Mouse (Mus musculus): Measurements from ENCODE around the gene Wdr73. TPM values are rescaled to one million over a fixed set of nuclear protein-coding genes. Genes with fewer than 3 reads are reported as not detected.

Wdr73 gene
- polyA plus RNA-seq, 1 experiment from 2014 or later, result 16.8 TPM

GRCm38 (mm10) chr7:80901541-80902274 is 639 bp upstream of the Wdr73 start:
- ATAC-seq (ENCODE audit: low FRiP score, low TSS enrichment), result no peak; the same call in 1 of the 2 replicates
- no peak for DNase-seq (ENCODE audit: low spot score)

GRCm38 (mm10) chr7:80897721-80898120 is 3.3 kb downstream of the Wdr73 start:
- no peak for ATAC-seq (ENCODE audit: low FRiP score, low TSS enrichment)
- Histone ChIP-seq H3K4me2 (replicated peaks; ENCODE audit: low read depth) (no peak overlapping the region), H3K27ac (replicated peaks) (no peak overlapping the region), H3K9me3 (ENCODE audit: control insufficient read depth, low read length) (no peaks in the 10 kb centered on the region), H3K36me3 (ENCODE audit: control insufficient read depth, insufficient read depth, low read length) (peaks cover 15% of the 10 kb centered on the region), H3K9ac (ENCODE audit: low read length) (no peak overlapping the region), H3K4me1 (replicated peaks; ENCODE audit: control insufficient read depth, insufficient read depth) (0 out of 2 replicates have a peak, but pooled peaks cover 3% of the 10 kb centered on the region), H3K27me3 (ENCODE audit: control insufficient read depth, insufficient read depth, low read length) (no peaks in the 10 kb centered on the region), H3K4me3 (ENCODE audit: low read depth, low read length) (no peak overlapping the region)
- no peak for DNase-seq (ENCODE audit: low spot score)
- 84% methylated on average over 4 of the region's 4 CpGs for WGBS
- TF ChIP-seq CTCF (IDR thresholded peaks at IDR 0.05; ENCODE audit: low read depth), result no peak
- TF ChIP-seq EP300 (optimal IDR thresholded peaks at IDR 0.05), result no peak

More at GRCm38 (mm10) chr7:80901541-80902274, 639 bp upstream of the Wdr73 start:
- Histone ChIP-seq H3K4me2 (replicated peaks; ENCODE audit: low read depth) (peak overlapping the region; percentile 80), H3K9ac (ENCODE audit: low read length) (peak overlapping the region; percentile 70), H3K4me3 (ENCODE audit: low read depth, low read length) (peak overlapping the region; percentile 69), H3K36me3 (ENCODE audit: control insufficient read depth, insufficient read depth, low read length) (no peaks in the 10 kb centered on the region), H3K4me1 (replicated peaks; ENCODE audit: control insufficient read depth, insufficient read depth) (0 out of 2 replicates have a peak, but pooled peaks cover 3% of the 10 kb centered on the region), H3K9me3 (ENCODE audit: control insufficient read depth, low read length) (no peaks in the 10 kb centered on the region), H3K27ac (replicated peaks) (peak overlapping the region; percentile 85), H3K27me3 (ENCODE audit: control insufficient read depth, insufficient read depth, low read length) (no peaks in the 10 kb centered on the region)
- TF ChIP-seq EP300 (optimal IDR thresholded peaks at IDR 0.05), result no peak
- TF ChIP-seq CTCF (IDR thresholded peaks at IDR 0.05; ENCODE audit: low read depth), result no peak
- WGBS, result 22% methylated on average over 15 of the region's 15 CpGs

- H3K9me3 ChIP-seq (ENCODE audit: control insufficient read depth, low read length), result no peaks in the 10 kb centered on the region
- ATAC-seq (ENCODE audit: low FRiP score, low TSS enrichment), result no peak
- H3K27ac ChIP-seq (replicated peaks), result no peak overlapping the region
- H3K4me3 ChIP-seq (ENCODE audit: low read depth, low read length), result no peak overlapping the region
- 0 out of 2 replicates have a peak, but pooled peaks cover 3% of the 10 kb centered on the region for H3K4me1 ChIP-seq (replicated peaks; ENCODE audit: control insufficient read depth, insufficient read depth)
- H3K27me3 ChIP-seq (ENCODE audit: control insufficient read depth, insufficient read depth, low read length), result no peaks in the 10 kb centered on the region
- no peak overlapping the region for H3K9ac ChIP-seq (ENCODE audit: low read length)
- H3K36me3 ChIP-seq (ENCODE audit: control insufficient read depth, insufficient read depth, low read length), result peaks cover 20% of the 10 kb centered on the region
- no peak overlapping the region for H3K4me2 ChIP-seq (replicated peaks; ENCODE audit: low read depth)
- DNase-seq (ENCODE audit: low spot score), result no peak
- 92% methylated on average over 7 of the region's 7 CpGs for WGBS
- TF ChIP-seq CTCF (IDR thresholded peaks at IDR 0.05; ENCODE audit: low read depth), result no peak
- TF ChIP-seq EP300 (optimal IDR thresholded peaks at IDR 0.05), result no peak
Observed at GRCm38 (mm10) chr7:80897134-80897533, 3.9 kb downstream of the Wdr73 start.

- H3K4me2 ChIP-seq (replicated peaks; ENCODE audit: low read depth), result no peak overlapping the region
- no peak overlapping the region for H3K4me3 ChIP-seq (ENCODE audit: low read depth, low read length)
- H3K36me3 ChIP-seq (ENCODE audit: control insufficient read depth, insufficient read depth, low read length), result peaks cover 25% of the 10 kb centered on the region
- TF ChIP-seq CTCF (IDR thresholded peaks at IDR 0.05; ENCODE audit: low read depth) (no peak), EP300 (optimal IDR thresholded peaks at IDR 0.05) (no peak)
- H3K27ac ChIP-seq (replicated peaks), result no peak overlapping the region
- H3K9me3 ChIP-seq (ENCODE audit: control insufficient read depth, low read length), result no peaks in the 10 kb centered on the region
- no peak for DNase-seq (ENCODE audit: low spot score)
- H3K9ac ChIP-seq (ENCODE audit: low read length), result no peak overlapping the region
- no peaks in the 10 kb centered on the region for H3K27me3 ChIP-seq (ENCODE audit: control insufficient read depth, insufficient read depth, low read length)
- WGBS, result 92% methylated on average over 14 of the region's 14 CpGs
- no peaks in the 10 kb centered on the region for H3K4me1 ChIP-seq (replicated peaks; ENCODE audit: control insufficient read depth, insufficient read depth)
- ATAC-seq (ENCODE audit: low FRiP score, low TSS enrichment), result no peak
Observed at GRCm38 (mm10) chr7:80894815-80895519, 6.1 kb downstream of the Wdr73 start.

- WGBS, result 85% methylated on average over 7 of the region's 7 CpGs
Observed at GRCm38 (mm10) chr7:80894196-80894595, 6.9 kb downstream of the Wdr73 start.

GRCm38 (mm10) chr7:80893753-80894129 is 7.3 kb downstream of the Wdr73 start:
- no peak overlapping the region for H3K27ac ChIP-seq (replicated peaks)
- H3K36me3 ChIP-seq (ENCODE audit: control insufficient read depth, insufficient read depth, low read length), result peaks cover 25% of the 10 kb centered on the region
- no peaks in the 10 kb centered on the region; the same call in 1 of the 2 replicates for H3K4me1 ChIP-seq (replicated peaks; ENCODE audit: control insufficient read depth, insufficient read depth)
- H3K9ac ChIP-seq (ENCODE audit: low read length), result no peak overlapping the region
- DNase-seq (ENCODE audit: low spot score) (no peak), ATAC-seq (ENCODE audit: low FRiP score, low TSS enrichment) (no peak)
- no peak for TF ChIP-seq EP300 (optimal IDR thresholded peaks at IDR 0.05)
- TF ChIP-seq CTCF (IDR thresholded peaks at IDR 0.05; ENCODE audit: low read depth), result no peak
- no peaks in the 10 kb centered on the region for H3K9me3 ChIP-seq (ENCODE audit: control insufficient read depth, low read length)
- 73% methylated on average over 6 of the region's 6 CpGs for WGBS
- H3K4me2 ChIP-seq (replicated peaks; ENCODE audit: low read depth), result no peak overlapping the region
- no peak overlapping the region for H3K4me3 ChIP-seq (ENCODE audit: low read depth, low read length)
- no peaks in the 10 kb centered on the region for H3K27me3 ChIP-seq (ENCODE audit: control insufficient read depth, insufficient read depth, low read length)

More at GRCm38 (mm10) chr7:80894196-80894595, 6.9 kb downstream of the Wdr73 start:
- DNase-seq (ENCODE audit: low spot score) (no peak), ATAC-seq (ENCODE audit: low FRiP score, low TSS enrichment) (no peak)
- Histone ChIP-seq H3K4me1 (replicated peaks; ENCODE audit: control insufficient read depth, insufficient read depth) (no peaks in the 10 kb centered on the region; the same call in 1 of the 2 replicates), H3K4me2 (replicated peaks; ENCODE audit: low read depth) (no peak overlapping the region), H3K27me3 (ENCODE audit: control insufficient read depth, insufficient read depth, low read length) (no peaks in the 10 kb centered on the region), H3K4me3 (ENCODE audit: low read depth, low read length) (no peak overlapping the region), H3K36me3 (ENCODE audit: control insufficient read depth, insufficient read depth, low read length) (peaks cover 25% of the 10 kb centered on the region), H3K27ac (replicated peaks) (no peak overlapping the region), H3K9me3 (ENCODE audit: control insufficient read depth, low read length) (no peaks in the 10 kb centered on the region), H3K9ac (ENCODE audit: low read length) (no peak overlapping the region)
- TF ChIP-seq CTCF (IDR thresholded peaks at IDR 0.05; ENCODE audit: low read depth) (no peak), EP300 (optimal IDR thresholded peaks at IDR 0.05) (no peak)

Data from stomach, postnatal 0 days (tissue).